Mouse (Mus musculus) MEL (cell line): ENCODE results near the gene Gas7. TPM values are rescaled to one million over a fixed set of nuclear protein-coding genes. Genes with fewer than 3 reads are reported as not detected.

Source experiments
- DNase-seq: peaks from one replicate; pipeline ENCODE4 v3.0.0; 2011; ENCODE audit warnings: low read depth, low spot score
- H3K27ac ChIP-seq: 2 replicates; pipeline ENCODE4 v1.5.1; 2012; ENCODE audit warnings: low read depth, mild to moderate bottlenecking, control low read depth, low read length, moderate library complexity; ENCODE audit not compliant: control insufficient read depth
- H3K27me3 ChIP-seq, 2 experiments: fragments of 150-350 bp in 1 of 2; sonication (generic) in 1 of 2; 2 replicates each; pipeline ENCODE4 v1.6.1; 2012; ENCODE audit warnings: low read length in 2 of 2, mild to moderate bottlenecking in 2 of 2, improper control_type of control experiment in 1 of 2, moderate library complexity in 1 of 2; ENCODE audit not compliant: insufficient read depth in 2 of 2, control insufficient read depth in 1 of 2
- H3K36me3 ChIP-seq, 2 experiments: 2 replicates each; pipeline ENCODE4 v1.6.1; 2012 to 2014; ENCODE audit warnings: low read length in 2 of 2, improper control_type of control experiment in 1 of 2, inconsistent platforms in 1 of 2, mild to moderate bottlenecking in 1 of 2; ENCODE audit not compliant: insufficient read depth in 2 of 2, control insufficient read depth in 1 of 2
- H3K4me1 ChIP-seq, 2 experiments: fragments of 150-350 bp in 1 of 2; sonication (generic) in 1 of 2; 2 replicates each; pipeline ENCODE4 v1.6.1; 2012; ENCODE audit warnings: low read length in 2 of 2, improper control_type of control experiment in 1 of 2, mild to moderate bottlenecking in 1 of 2; ENCODE audit not compliant: insufficient read depth in 2 of 2, control insufficient read depth in 1 of 2
- H3K4me3 ChIP-seq, 2 experiments: fragments of 150-350 bp in 1 of 2; sonication (generic) in 1 of 2; 2 replicates each; pipeline ENCODE4 v1.5.1; 2012; ENCODE audit warnings: low read depth in 2 of 2, low read length in 2 of 2, mild to moderate bottlenecking in 2 of 2, moderate library complexity in 2 of 2, control low read depth in 1 of 2, improper control_type of control experiment in 1 of 2; ENCODE audit not compliant: control insufficient read depth in 1 of 2, insufficient read depth in 1 of 2
- H3K79me2 ChIP-seq: 2 replicates; pipeline ENCODE4 v1.6.1; 2012; ENCODE audit warnings: mild to moderate bottlenecking, low read length, moderate library complexity; ENCODE audit not compliant: control insufficient read depth, poor library complexity, insufficient read depth
- H3K9ac ChIP-seq: 2 replicates; pipeline ENCODE4 v1.6.1; 2012; ENCODE audit warnings: low read depth, mild to moderate bottlenecking, control low read depth, low read length, moderate library complexity; ENCODE audit not compliant: control insufficient read depth, poor library complexity, severe bottlenecking
- H3K9me3 ChIP-seq: fragments of 150-350 bp; sonication (generic); replicated peaks from 2 replicates; pipeline ENCODE4 v1.6.1; 2012; ENCODE audit warnings: mild to moderate bottlenecking, low read length, improper control_type of control experiment, moderate library complexity; ENCODE audit not compliant: insufficient read depth
- CHD1 ChIP-seq: IDR thresholded peaks from 2 replicates; pipeline ENCODE4 v1.6.1; 2012; ENCODE audit warnings: low read depth, mild to moderate bottlenecking, inconsistent platforms, low read length, improper control_type of control experiment
- CTCF ChIP-seq, 3 experiments: IDR thresholded peaks in 2 of 3; conservative IDR thresholded peaks in 1 of 3; 2 replicates each; pipeline ENCODE4 v1.5.1; 2011 to 2012; ENCODE audit warnings: low read length in 3 of 3, low read depth in 2 of 3, mild to moderate bottlenecking in 2 of 3, improper control_type of control experiment in 1 of 3, inconsistent platforms in 1 of 3, mixed read lengths in 1 of 3, moderate library complexity in 1 of 3; ENCODE audit not compliant: control insufficient read depth in 1 of 3, insufficient read depth in 1 of 3, poor library complexity in 1 of 3, severe bottlenecking in 1 of 3
- E2F4 ChIP-seq: IDR thresholded peaks from 2 replicates; pipeline ENCODE4 v1.6.1; 2011; ENCODE audit warnings: low read depth, low read length, improper control_type of control experiment, borderline replicate concordance
- ELF1 ChIP-seq: IDR thresholded peaks from 2 replicates; pipeline ENCODE4 v1.6.1; 2014; ENCODE audit warnings: low read depth, mild to moderate bottlenecking, inconsistent platforms, low read length, improper control_type of control experiment, moderate library complexity
- GABPA ChIP-seq: IDR thresholded peaks from 2 replicates; pipeline ENCODE4 v1.6.1; 2012; ENCODE audit warnings: low read depth, mild to moderate bottlenecking, inconsistent platforms, low read length, improper control_type of control experiment, moderate library complexity
- GATA1 ChIP-seq: IDR thresholded peaks from 2 replicates; pipeline ENCODE4 v1.6.1; 2011; ENCODE audit warnings: low read depth, low read length, improper control_type of control experiment
- HCFC1 ChIP-seq: IDR thresholded peaks from 2 replicates; pipeline ENCODE4 v1.6.1; 2012; ENCODE audit warnings: low read depth, mild to moderate bottlenecking, inconsistent platforms, low read length, improper control_type of control experiment, moderate library complexity
- KAT2A ChIP-seq: conservative IDR thresholded peaks from 2 replicates; pipeline ENCODE4 v1.6.1; 2012; ENCODE audit warnings: low read depth, low read length, improper control_type of control experiment, inconsistent platforms
- MAFK ChIP-seq: IDR thresholded peaks from 2 replicates; pipeline ENCODE4 v1.6.1; 2011; ENCODE audit warnings: low read depth, mild to moderate bottlenecking, low read length, improper control_type of control experiment, borderline replicate concordance
- MYB ChIP-seq: IDR thresholded peaks from 2 replicates; pipeline ENCODE4 v1.6.1; 2011; ENCODE audit warnings: mild to moderate bottlenecking, low read depth, low read length, improper control_type of control experiment
- MYC ChIP-seq: IDR thresholded peaks from 2 replicates; pipeline ENCODE4 v1.6.1; 2011; ENCODE audit warnings: low read depth, mild to moderate bottlenecking, low read length, improper control_type of control experiment, moderate library complexity
- NELFE ChIP-seq: IDR thresholded peaks from 2 replicates; pipeline ENCODE4 v1.6.1; 2011; ENCODE audit warnings: low read depth, low read length, improper control_type of control experiment
- NRF1 ChIP-seq: IDR thresholded peaks from 2 replicates; pipeline ENCODE4 v1.6.1; 2014; ENCODE audit warnings: low read depth, mild to moderate bottlenecking, inconsistent platforms, low read length, improper control_type of control experiment, moderate library complexity; ENCODE audit not compliant: poor library complexity, insufficient read depth, severe bottlenecking
- POLR2AphosphoS2 ChIP-seq: IDR thresholded peaks from 2 replicates; pipeline ENCODE4 v1.6.1; 2011; ENCODE audit warnings: low read length, improper control_type of control experiment
- TAL1 ChIP-seq: IDR thresholded peaks from 2 replicates; pipeline ENCODE4 v1.6.1; 2012; ENCODE audit warnings: mild to moderate bottlenecking, inconsistent platforms, low read length, moderate library complexity, mixed read lengths
- UBTF ChIP-seq: IDR thresholded peaks from 2 replicates; pipeline ENCODE4 v1.6.1; 2012; ENCODE audit warnings: low read depth, mild to moderate bottlenecking, inconsistent platforms, low read length, improper control_type of control experiment, moderate library complexity, borderline replicate concordance; ENCODE audit not compliant: insufficient read depth
- USF1 ChIP-seq: IDR thresholded peaks from 2 replicates; pipeline ENCODE4 v1.6.1; 2014; ENCODE audit warnings: low read depth, mild to moderate bottlenecking, inconsistent platforms, low read length, improper control_type of control experiment, moderate library complexity
- USF2 ChIP-seq, 2 experiments: IDR thresholded peaks; 2 replicates each; pipeline ENCODE4 v1.6.1; 2011 to 2012; ENCODE audit warnings: improper control_type of control experiment in 2 of 2, low read length in 2 of 2, borderline replicate concordance in 1 of 2, inconsistent platforms in 1 of 2, low read depth in 1 of 2, mild to moderate bottlenecking in 1 of 2; ENCODE audit not compliant: insufficient read depth in 1 of 2
- ZC3H11A ChIP-seq: IDR thresholded peaks from 2 replicates; pipeline ENCODE4 v1.6.1; 2012; ENCODE audit warnings: low read depth, mild to moderate bottlenecking, inconsistent platforms, low read length, improper control_type of control experiment
- ZKSCAN1 ChIP-seq: IDR thresholded peaks from 2 replicates; pipeline ENCODE4 v1.6.1; 2012; ENCODE audit warnings: low read depth, mild to moderate bottlenecking, inconsistent platforms, low read length, improper control_type of control experiment, moderate library complexity
- ZNF384 ChIP-seq: IDR thresholded peaks from 2 replicates; pipeline ENCODE4 v1.6.1; 2012; ENCODE audit warnings: low read depth, mild to moderate bottlenecking, inconsistent platforms, low read length, improper control_type of control experiment
- polyA plus RNA-seq, 2 experiments: library from polyadenylated mRNA; stranded (reverse) in 1 of 2; unstranded in 1 of 2; fragments of >175 nt in 1 of 2; fragments of >200 nt in 1 of 2; gene quantifications; 2 replicates each; pipeline versions ENCODE4 v1.2.1 to v1.2.4; 2012; ENCODE audit warnings: low replicate concordance in 2 of 2, low read depth in 1 of 2; ENCODE audit not compliant: insufficient read length in 2 of 2, insufficient read depth in 1 of 2, missing spikeins in 1 of 2
- total RNA-seq: library from RNA; depleted of rRNA; stranded (reverse); fragments of 300-350 nt; gene quantifications from 2 replicates; pipeline ENCODE4 v1.2.3, GENCODE M21; 2012

Gas7 gene
- total and polyA plus RNA-seq, 3 experiments, result 0.04 TPM; not detected in 2

GRCm38 (mm10) chr11:67728726-67729125, 273.5 kb downstream of the Gas7 start:
- Histone ChIP-seq H3K4me3 (no peak overlapping the region), H3K79me2 (no peaks in the 10 kb centered on the region), H3K27me3 (no peaks in the 10 kb centered on the region), H3K36me3 (no peaks in the 10 kb centered on the region), H3K9me3 (no peaks in the 10 kb centered on the region), H3K4me1 (no peaks in the 10 kb centered on the region), H3K27ac (no peak overlapping the region), H3K9ac (no peak overlapping the region)
- TF ChIP-seq UBTF (no peak), MYB (no peak), USF1 (no peak), CTCF (IDR thresholded peaks at IDR 0.05 in 2 of 3, conservative IDR thresholded peaks at IDR 0.05 in 1 of 3; ENCODE audit: control insufficient read depth in 1 of 3, insufficient read depth in 1 of 3, low read depth in 2 of 3, low read length in 3 of 3, poor library complexity in 1 of 3, severe bottlenecking in 1 of 3) (no peak), ZKSCAN1 (no peak), CHD1 (no peak), GABPA (no peak), MAFK (no peak), NRF1 (no peak), TAL1 (no peak), KAT2A (no peak)
- DNase-seq, result no peak

GRCm38 (mm10) chr11:67731056-67731455, 275.8 kb downstream of the Gas7 start:
- no peaks in the 10 kb centered on the region for H3K27me3 ChIP-seq
- no peak for DNase-seq
- no peak overlapping the region for H3K27ac ChIP-seq
- H3K79me2 ChIP-seq, result no peaks in the 10 kb centered on the region
- no peaks in the 10 kb centered on the region for H3K4me1 ChIP-seq
- no peak overlapping the region for H3K4me3 ChIP-seq
- H3K9me3 ChIP-seq, result no peaks in the 10 kb centered on the region
- no peak for TF ChIP-seq HCFC1
- no peak for TF ChIP-seq ZC3H11A
- no peak for TF ChIP-seq NELFE
- no peak for TF ChIP-seq E2F4
- no peak for TF ChIP-seq ZNF384
- no peak for TF ChIP-seq USF2 (IDR thresholded peaks at IDR 0.05; ENCODE audit: borderline replicate concordance in 1 of 2, insufficient read depth in 1 of 2, low read depth in 1 of 2, low read length in 2 of 2)
- TF ChIP-seq POLR2AphosphoS2, result no peak
- no peak for TF ChIP-seq ELF1
- no peak for TF ChIP-seq GATA1
- no peak for TF ChIP-seq MYC
- H3K36me3 ChIP-seq, result no peaks in the 10 kb centered on the region
- H3K9ac ChIP-seq, result no peak overlapping the region
